Mouse (Mus musculus) cerebellum, adult 11 months (tissue): ENCODE data around the gene Thoc5.
A peak's percentile ranks its signal among the peaks of the same experiment; 100 is the strongest.

Experiments
- DNase-seq: peaks from one replicate; pipeline ENCODE4 v3.0.0; 2022

Gene Thoc5

DNA sequence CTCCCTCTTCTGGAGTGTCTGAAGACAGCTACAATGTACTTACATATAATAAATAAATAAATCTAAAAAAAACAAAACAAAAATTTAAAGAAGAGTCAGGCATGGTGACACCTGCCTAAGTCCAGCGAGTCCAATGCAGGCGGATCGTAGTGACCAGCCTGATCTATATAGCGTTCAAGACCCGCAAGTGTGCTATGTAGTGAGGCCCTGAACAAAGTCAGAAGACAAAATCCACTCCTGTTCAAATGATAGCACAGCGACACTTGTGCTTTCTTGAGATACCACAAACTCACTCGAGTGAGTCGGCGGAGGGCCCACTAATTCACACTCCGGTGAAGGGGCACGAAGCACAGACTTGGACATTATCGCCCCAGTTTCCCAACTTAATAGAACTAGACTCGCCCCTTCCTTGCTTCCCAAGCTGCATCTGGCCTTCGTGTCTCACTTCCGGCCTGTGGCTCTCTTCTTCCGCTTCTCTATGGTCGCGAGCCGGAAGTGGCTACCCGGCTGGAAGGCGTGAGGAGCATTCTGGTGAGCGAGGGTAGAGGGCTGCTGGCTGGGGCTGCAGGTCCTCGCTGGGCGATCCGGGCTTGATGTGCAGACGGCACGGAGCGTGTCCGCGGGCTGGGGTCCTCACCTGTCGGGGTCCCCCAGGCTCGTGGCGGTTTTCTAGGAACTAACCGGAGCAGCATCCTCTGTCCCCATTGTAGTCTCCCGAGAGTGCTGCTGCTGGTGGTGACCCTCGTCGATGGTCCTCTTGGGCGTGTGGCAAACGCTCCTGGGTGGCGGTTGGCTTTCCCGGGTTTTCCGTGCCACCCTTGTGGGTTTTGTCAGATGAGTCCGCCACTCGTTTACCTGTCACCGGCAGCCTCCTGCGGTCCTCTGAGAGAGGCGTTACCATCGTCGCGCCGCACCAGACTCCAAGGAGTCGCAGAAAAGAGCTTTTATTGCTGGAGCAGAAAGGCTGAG, at the start of gene Thoc5:
Gene Thoc5 (plus strand): TSS at position 473 of the 969 bp plus-strand sequence.
- DNase-seq = peak; percentile 70

DNA sequence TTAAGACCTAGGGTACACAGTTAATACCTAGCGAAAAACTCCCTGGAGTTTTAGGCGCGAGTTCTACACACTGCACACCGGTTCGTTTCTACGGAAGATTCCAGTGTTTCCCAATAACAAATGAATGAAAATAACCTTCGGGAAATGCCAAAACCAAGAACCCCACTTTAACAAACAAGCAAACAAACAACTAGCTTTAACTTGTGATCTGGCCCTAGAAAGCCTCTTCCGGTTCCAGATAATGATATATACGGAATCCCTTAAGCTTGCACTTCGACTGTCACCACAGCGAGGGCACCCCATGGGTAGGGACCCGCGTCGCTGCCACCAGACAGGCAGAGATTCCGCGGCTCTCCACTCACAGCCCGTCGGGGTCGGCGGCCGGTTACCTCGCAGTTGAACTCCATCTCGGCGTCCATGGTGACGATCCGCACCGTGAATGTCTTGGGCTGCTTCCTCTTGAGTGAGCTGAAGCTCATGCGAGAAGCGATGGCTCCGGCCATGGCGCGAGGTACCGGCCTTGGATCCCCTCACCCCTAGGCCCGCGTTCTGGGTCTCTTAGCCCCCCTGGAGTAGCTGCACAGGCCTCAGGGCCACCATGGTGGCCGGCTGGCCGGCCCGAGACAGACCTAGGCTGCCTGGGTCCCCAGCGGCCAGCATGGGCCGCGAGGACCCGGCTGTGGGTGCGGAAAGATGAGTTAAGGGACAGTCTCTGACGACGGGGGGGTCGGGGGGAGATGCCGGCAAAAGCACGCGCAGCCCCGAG, 46.5 kb upstream of the Thoc5 start:
- peak; percentile 32 for DNase-seq

DNA sequence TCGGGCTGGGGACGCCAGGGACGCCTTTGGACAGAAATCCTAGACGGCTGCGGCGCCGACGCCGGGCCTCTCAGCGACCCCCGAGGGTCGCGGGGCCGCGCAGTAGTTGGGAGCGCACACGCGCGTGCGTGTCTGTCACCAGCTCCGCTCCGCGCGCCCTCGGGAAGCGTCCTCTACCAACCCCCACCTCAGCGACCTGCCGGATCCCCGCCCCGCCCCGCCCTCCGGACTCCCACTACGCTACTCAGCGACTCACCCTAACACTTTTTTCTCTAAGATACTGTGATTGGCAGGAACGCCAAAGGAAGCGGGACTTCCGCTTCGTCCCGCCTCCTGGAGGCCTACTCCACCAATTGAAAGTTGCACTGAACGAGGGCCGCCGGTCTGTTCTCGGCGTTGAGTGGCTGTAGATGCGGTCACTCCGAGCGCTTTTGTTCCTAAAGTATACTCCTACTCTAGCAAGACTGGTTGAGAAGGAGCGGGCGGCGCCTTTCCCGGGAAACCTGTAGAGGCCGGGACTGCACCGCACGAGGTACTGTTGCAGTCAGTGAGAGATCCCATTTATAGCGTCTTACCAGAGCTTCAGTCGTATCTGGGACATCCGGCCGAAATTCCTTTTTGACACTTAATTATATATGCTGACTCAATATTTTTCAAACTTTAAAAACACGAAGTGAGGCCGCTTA, 45.7 kb upstream of the Thoc5 start, which contains the start of gene Nf2:
Gene Nf2 (minus strand): TSS at position 279 of the 686 bp plus-strand sequence.
- DNase-seq = peak; percentile 97

DNA sequence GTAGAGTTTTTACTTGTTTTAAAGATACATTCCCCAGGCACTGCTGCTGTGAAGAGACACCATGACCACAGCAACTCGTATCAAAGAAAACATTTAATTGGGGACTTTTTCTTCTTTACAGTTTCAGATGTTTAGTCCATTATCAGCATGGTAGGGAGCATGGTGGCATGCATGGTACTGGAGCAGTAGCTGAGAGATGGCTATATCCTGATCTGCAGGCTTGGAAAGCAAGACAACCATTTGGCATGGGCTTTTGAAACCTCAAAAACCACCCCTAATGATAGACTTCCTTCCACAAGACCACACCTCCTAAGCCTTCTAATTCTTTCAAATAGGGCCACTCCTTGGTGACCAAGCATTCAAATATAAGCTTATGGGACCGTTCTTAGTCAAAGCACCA, 44.7 kb upstream of the Thoc5 start:
- no peak for DNase-seq

DNA sequence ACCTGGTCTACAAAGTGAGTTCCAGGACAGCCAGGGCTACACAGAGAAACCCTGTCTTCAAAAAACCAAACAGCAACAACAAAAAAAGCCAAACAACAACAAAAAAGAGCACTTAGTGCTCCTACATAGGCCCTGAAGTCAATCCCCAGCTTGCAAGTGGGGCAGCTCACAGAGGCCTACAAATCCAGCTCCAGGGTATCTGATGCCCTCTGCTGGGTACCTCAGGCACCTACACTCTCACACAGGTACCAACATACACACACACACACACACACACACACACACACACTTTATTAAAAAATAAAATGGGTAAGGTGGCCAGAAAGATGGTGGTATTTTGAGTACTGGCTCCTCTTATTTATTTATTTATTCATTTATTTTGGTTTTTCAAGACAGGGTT, 42.1 kb upstream of the Thoc5 start:
- no peak for DNase-seq

DNA sequence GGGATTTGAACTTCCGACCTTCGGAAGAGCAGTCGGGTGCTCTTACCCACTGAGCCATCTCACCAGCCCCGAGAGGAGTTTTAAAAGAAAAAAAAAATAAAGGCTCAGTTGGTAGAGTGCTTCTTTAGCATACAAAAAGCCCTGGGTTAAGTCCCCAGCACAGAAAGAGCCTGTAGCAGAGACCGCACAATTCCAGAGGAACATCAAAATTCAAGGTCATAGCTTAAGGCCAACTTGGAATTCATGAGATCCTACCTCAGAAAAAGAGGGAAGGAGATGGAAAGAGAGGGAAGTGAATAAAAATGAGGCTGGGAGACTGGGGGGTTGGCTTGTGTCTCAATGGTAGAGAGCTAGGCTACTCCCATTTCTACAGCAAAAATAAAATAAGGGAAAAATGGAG, 40.9 kb upstream of the Thoc5 start:
- no peak for DNase-seq

DNA sequence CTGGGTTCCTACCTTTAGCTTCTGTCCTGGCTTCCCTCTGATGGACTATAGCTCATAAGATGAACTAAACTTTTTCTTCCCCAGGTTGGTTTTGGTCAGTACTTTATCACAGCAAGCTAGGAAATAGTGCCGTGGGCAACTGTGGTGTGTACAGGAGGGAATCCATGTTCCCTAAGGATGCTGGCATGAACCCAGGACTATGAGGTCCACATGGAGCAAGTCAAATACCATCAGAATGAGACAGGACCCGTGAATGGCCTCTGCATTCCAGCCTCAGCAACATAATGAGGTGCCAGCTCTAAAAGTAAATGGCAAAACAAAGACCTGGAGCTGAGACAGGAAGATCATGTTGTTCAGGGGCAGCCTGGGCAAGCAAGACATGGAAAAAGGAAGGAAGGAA, 36.7 kb upstream of the Thoc5 start:
- DNase-seq = no peak

DNA sequence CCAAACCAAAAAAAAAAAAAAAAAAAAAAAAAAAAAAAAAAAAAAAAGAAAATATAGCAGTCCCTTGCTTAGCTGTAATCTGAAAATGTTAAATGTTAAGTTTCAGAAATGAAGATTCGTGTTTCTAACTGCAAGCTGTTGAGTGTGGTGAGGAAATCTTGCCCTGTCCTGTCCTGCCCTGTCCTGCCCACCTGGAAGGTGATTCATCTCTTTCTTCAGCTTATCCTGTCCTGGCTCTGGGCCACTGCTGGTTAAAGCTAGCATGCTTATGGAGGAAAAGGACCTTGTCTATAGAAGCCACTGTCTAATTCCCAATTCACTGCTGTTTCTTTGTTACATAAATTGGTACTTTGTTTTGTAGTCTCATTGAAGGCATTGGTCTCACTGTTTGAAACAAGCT, 34.1 kb upstream of the Thoc5 start:
- no peak for DNase-seq

DNA sequence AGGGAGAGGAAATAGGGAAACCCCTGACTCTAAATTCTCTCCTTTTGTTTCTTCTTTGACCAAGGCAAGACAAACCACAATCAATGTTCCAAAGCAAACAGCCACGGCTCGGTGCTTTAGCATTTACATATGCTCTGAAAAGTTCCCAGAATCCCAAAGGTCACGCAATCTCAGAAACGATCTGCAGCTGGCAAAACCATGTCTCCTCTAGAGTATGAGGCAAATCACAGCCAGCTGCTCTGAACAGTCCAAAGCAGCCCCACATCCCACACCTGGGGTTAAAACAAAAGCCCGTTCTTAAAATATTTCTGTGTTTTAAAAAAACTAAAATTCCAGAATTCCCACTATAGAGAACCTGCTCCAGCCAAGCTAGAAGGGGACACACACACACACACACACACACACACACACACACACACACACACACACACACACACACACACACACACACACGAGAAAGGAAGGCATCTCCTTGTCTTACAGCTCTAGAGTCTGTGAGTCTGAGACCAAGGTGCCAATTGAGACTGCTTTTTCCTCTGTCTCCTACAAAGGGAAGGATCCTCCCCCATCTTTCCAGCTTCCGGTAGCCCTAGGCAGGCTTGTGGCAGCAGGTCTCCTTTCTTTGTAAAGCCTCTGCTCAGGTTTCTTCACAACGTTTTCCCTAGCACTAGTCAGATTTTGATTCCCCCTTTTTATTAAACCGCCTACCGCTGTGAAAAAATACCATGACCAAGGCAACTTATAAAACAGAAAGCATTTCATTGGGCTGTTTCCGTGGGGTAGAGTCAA, 33.1 kb upstream of the Thoc5 start:
- DNase-seq = no peak

DNA sequence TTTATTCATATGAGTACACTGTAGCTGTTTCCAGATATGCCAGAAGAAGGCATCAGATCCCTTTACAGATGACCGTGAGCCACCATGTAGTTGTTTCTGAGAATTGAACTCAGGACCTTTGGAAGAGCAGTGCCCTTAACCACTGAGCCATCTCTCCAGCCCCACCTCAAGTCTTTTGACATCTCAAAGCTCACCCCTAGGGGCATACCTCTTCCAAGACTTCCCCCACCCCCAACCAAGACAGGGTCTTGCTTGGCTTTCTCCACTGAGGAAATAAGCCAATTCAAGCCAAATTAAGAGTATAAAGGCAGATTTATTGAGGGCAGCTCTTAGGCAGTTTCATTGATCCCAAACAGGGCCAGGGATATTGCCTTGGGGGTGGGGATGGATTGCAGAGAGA, 32.4 kb upstream of the Thoc5 start:
- DNase-seq = no peak

DNA sequence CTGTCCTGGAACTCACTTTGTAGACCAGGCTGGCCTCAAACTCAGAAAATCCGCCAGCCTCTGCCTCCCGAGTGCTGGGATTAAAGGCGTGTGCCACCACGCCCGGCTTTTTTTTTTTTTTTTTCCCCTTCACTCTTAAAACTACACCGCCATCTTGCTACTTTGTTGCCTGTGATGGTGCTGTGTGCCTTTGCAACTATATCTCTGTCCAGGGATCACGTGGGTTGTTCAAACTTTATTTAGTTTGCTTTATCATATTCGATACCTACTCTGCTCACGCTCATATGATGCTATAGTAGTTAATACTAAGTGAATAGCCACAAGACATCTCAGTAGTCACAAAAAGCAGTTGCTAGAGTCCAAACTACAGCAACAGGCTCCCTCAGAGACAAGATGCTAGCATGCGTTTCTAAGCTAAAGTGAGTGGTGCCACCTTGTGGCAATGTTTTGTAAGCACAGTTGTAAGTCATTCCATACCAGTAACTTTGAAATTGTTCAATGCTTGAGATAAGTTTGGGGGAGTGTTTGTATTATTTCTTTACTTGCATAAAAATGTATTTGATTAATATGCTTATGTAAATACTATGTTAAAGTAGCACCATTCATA, 29.4 kb upstream of the Thoc5 start:
- DNase-seq = peak; percentile 37

DNA sequence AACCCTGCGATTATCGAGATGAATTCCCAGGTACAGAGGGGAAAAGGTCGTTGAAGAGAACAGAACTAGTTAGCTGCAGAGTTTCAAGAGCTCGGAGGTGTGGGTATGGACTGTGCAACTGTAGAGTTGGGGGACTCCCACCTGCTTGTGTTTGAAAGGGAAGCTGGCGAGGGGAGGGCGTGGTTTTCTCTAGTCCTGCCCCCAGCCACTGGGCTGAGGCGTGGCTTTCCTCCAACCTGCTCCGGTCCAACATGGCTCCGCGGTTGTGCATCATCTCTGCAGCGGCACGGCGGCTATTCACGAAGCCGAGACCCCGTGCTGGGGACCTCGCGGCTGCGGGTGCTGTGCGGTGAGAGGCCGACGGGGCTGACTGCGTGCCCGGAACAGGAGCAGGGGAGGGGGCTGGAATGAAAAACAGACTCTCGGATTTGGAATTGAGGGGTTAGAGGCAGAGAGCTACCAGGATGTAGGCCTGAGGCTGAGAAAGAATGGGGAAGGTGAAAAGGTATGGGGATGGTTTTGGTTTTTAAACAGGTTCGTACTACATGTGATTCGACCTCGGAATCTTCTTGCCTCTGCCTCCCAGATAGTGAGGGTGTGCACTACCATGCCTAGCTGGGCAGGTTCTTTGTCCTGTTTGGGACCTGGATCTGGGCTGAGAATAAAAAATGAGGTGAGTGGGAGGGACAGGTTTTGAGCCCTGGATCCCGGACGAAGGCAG, 21.2 kb upstream of the Thoc5 start, which contains the start of gene Nipsnap1:
Gene Nipsnap1 (plus strand): TSS at position 197 of the 721 bp plus-strand sequence.
- DNase-seq = peak; percentile 77

DNA sequence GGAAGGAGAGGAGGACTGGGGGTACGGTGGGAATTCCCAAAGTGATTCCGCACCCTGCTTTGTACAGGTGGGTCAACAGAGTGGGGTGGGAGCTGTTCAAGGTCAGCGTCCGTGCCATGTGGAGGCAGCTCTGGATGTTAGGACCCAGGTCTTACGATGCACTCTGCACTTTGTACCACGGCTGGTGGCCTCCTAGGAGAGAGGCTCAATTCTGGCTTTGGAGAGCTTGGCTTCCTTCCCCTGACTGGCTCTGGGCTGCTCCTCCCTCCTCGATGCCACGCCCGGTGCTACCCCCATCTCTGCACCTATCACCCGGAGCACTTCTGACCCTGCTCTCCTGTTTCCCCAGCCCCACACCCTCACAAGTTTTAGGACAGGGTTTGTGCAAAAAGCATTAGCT, 20.6 kb upstream of the Thoc5 start:
- no peak for DNase-seq

DNA sequence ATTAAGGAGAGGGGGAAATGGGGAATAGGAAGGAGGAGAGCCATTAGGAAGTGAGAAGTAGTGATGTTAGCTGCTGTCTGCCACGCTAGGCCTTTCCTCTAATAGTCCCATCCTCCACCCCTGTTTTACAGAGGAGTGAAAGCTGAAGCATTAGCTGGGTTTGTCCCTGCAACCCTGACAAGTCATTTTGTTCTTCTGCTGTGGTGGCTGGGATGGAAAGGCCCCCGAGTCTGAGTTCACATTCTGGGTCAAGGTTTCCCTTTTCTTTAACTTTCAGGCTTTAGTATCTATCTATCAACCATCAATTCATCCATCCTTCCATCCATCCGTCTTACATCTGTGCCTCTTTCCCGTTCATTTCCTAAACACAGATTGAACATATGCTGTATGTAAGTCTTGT, 14.0 kb upstream of the Thoc5 start:
- no peak for DNase-seq

DNA sequence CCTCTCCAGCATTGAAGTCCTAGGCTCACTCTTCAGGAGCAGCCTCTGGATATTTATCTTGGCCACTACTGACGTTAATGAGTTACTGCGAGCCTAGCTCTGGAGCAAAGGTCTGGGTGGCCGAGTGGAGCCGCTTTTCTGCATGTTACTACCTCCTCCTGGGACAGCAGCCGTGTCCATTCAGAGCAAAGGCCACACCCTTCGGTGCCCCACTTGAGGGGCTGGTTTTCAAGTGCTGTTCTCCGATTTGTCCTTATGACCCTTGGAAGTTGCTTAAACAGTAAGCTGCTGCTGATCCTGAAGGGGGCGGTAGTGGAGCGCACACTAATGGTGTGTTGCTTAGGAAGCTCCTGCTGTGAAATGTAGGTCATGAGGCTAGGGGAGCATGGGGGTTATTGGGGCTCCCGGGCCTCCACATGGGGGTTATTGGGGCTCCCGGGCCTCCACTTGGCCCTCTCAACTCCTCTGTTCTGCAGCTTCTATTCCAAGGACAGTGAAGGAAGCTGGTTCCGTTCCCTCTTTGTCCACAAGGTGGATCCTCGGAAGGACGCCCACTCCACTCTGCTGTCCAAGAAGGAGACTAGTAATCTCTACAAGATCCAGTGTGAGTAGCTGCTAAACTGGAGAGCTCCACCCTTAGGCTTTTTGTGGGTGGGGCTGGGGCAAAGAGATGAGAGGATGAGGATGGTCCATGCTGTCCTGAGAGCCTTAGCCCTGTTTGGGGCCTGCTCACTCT, 12.1 kb upstream of the Thoc5 start:
- no peak for DNase-seq

DNA sequence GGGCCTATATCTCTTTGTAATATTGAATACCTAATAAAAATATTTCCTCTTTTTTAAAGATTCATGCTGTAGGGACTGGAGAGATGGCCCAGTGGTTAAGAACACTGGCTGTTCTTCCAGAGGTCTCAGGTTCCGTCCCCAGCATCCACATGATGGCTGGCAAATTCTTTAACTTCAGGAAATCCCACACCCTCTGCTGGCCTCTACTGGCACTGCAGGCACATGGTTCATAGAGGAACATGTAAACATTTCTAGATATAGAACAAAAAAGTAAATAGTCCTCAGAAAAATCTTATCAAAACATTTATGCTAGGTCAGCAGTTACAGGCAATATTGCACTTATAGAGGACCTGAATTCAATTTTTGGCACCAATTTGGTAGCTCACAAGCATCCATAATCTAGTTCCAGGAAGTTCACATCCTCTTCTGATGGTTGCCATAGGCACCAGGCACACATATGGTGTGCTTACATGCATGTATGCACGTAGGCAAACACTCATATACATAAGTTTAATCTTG, 9.7 kb upstream of the Thoc5 start:
- peak; percentile 37 for DNase-seq

DNA sequence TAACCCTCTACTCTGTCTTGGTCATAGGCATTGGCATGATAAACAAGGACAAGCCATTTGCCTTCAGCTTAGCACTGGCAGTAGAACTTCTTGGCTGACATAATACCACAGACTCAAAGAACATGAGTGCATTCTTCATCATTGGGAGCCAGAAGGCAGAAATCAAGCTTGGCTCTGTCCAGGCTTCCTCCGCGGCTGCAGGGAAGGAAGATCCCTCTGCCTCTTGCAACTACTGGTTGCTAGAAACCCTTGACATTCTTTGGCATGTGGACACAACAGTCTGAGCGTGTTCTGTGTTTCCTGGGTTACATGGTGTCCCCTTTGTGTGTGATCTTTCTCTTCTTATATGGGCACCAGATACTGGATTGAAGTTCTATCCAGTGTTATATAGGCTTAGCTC, 8.1 kb upstream of the Thoc5 start:
- DNase-seq = no peak

DNA sequence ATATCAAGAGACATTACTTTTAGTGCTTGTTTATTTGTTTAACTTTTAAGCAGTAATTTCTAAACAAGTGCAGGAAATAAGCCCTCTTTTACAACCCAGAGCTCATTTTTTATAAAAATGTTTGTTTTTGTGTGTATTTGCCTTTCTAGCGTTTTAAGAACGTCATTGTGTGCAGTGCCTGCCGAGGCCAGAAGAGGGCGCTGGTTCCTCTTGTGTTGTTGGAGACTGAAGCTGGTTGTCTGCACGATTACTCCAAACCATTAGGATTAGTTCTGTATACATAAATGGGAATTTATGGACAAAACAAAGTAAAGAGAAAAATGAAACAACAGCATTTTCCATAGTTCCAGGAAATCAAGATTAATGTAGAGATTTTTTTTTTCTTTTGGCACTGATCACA, 5.3 kb downstream of the Thoc5 start:
- DNase-seq = no peak

DNA sequence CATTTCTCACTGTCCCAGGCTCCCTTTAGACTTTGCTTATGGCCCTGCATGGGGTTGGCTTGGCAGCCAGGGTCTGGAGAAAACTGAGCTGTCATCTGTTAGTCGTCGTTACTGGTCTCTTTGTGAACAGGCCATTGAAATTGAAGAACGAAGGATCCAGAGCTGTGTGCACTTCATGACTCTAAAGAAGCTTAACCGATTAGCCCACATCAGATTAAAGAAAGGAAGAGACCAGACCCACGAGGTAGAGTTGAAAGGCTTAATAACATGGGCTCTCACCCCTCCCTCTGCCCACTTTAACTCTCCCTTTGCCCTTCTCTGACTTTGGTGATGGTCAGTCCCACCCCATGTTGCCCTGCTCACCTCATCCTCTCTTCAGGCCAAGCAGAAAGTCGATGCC, 6.8 kb downstream of the Thoc5 start:
- no peak for DNase-seq

DNA sequence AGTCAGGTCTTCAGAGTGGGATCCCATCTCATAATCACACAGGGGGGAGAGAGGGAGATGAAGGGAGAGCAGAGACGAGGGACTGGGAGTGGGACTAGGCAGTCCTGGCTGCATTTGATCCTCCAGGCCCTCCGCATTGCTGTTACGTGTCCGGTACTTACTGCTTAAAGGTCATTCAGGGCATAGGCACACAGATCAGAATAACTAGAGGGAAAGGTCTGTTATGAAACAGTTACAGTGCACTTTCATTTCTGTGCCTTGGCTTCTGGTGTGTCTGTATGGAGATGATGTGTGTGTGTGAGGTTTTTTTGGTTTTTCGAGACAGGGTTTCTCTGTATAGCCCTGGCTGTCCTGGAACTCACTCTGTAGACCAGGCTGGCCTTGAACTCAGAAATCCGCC, 11.1 kb downstream of the Thoc5 start:
- no peak for DNase-seq
